23 mouse cellular contexts compared by ENCODE assay signal in genomic region chr13:82274733-82275132, GRCm38 (mm10).
"Had no signal": no experiment of that assay in that cellular context is flagged by ENCODE, and none has a peak within 500 bp of the region (broad histone marks: within the 10 kb centered on the region; RNA-seq: fewer than 3 reads in every experiment).

No protein-coding gene starts in this region.

- H3K9ac ChIP-seq: heart, embryonic 12.5 days; hindbrain, embryonic 12.5 days; hindbrain, embryonic 14.5 days; kidney, embryonic 15.5 days; limb, embryonic 13.5 days; limb, embryonic 15.5 days; liver, embryonic 12.5 days had no signal

- ATAC-seq: hindbrain, embryonic 16.5 days; inflammation-experienced regulatory T-cells, adult 6 months; liver, embryonic 12.5 days had no signal

- H3K4me3 ChIP-seq: heart, embryonic 10.5 days; heart, embryonic 12.5 days; hindbrain, embryonic 10.5 days; hindbrain, embryonic 12.5 days; kidney, embryonic 15.5 days; limb, embryonic 13.5 days; limb, embryonic 15.5 days; liver, embryonic 12.5 days had no signal

- H3K27me3 ChIP-seq: heart, embryonic 12.5 days; hindbrain, embryonic 12.5 days; kidney, embryonic 15.5 days; limb, embryonic 13.5 days; limb, embryonic 15.5 days; liver, embryonic 12.5 days had no signal

- H3K27ac ChIP-seq: heart, embryonic 10.5 days; hindbrain, embryonic 10.5 days; hindbrain, embryonic 12.5 days; hindbrain, embryonic 14.5 days; kidney, embryonic 15.5 days; kidney, postnatal 0 days; limb, embryonic 13.5 days; limb, embryonic 15.5 days; liver, embryonic 12.5 days had no signal

- H3K9me3 ChIP-seq: heart, embryonic 10.5 days; heart, embryonic 12.5 days; hindbrain, embryonic 10.5 days; hindbrain, embryonic 12.5 days; kidney, embryonic 15.5 days; limb, embryonic 13.5 days; limb, embryonic 15.5 days; liver, embryonic 12.5 days had no signal

- H3K36me3 ChIP-seq: heart, embryonic 10.5 days; heart, embryonic 12.5 days; hindbrain, embryonic 10.5 days; hindbrain, embryonic 12.5 days; kidney, embryonic 15.5 days; limb, embryonic 13.5 days; limb, embryonic 15.5 days; liver, embryonic 12.5 days had no signal

- H3K4me2 ChIP-seq: heart, embryonic 12.5 days; hindbrain, embryonic 12.5 days; hindbrain, embryonic 14.5 days; kidney, embryonic 15.5 days; limb, embryonic 13.5 days; limb, embryonic 15.5 days; liver, embryonic 12.5 days had no signal

- H3K4me1 ChIP-seq: heart, embryonic 10.5 days; heart, embryonic 12.5 days; hindbrain, embryonic 10.5 days; hindbrain, embryonic 12.5 days; kidney, embryonic 15.5 days; limb, embryonic 13.5 days; limb, embryonic 15.5 days; liver, embryonic 12.5 days had no signal

- DNase-seq: gastrocnemius, postnatal 14 days; heart, postnatal 10 days; heart, postnatal 4 days; kidney, adult 11 months; kidney, adult 2 months; kidney, adult 9 months; kidney, postnatal 14 days; kidney, postnatal 36 days; layer of hippocampus, adult 9-11 months; layer of hippocampus, postnatal 36 days; left cerebral cortex, postnatal 4 days had no signal
